Mouse (Mus musculus): ENCODE measurements at regions not wholly inside any gene's neighbourhood (a gene's known extent, or its start where the extent isn't known, plus 50 kb on each side); places are given as distances from the start of the nearest gene placed in this dataset.
A peak's percentile ranks its signal among the peaks of the same experiment; 100 is the strongest.

- TF ChIP-seq MYOG (IDR thresholded peaks at IDR 0.05; ENCODE audit: control insufficient read depth in 1 of 3, insufficient read depth in 1 of 3, insufficient read length in 2 of 3, low read depth in 2 of 3) (no peak), REST (IDR thresholded peaks at IDR 0.05; ENCODE audit: insufficient read depth, insufficient read length) (no peak), POLR2A (IDR thresholded peaks at IDR 0.05; ENCODE audit: insufficient read length, low read depth) (peak; percentile 49), TCF3 (IDR thresholded peaks at IDR 0.05; ENCODE audit: insufficient read length, low read depth) (no peak), MAX (IDR thresholded peaks at IDR 0.05; ENCODE audit: low read depth) (no peak)
Measured at GRCm38 (mm10) chr12:29290591-29291351, 237.4 kb upstream of the Myt1l start.
